Mouse (Mus musculus) liver, embryonic 11.5 days (tissue): Measurements from ENCODE around the gene Rrp1b. TPM values are rescaled to one million over a fixed set of nuclear protein-coding genes. Genes with fewer than 3 reads are reported as not detected.
A peak's percentile ranks its signal among the peaks of the same experiment; 100 is the strongest.
"Not testable (repeated sequence)": the region's sequence is repeated elsewhere in the genome, so short reads cannot be mapped to it uniquely, and the experiment has no call there.

ENCODE experiments used
- ATAC-seq: fragments of 200-750 bp; cut with Nextera tagmentation; replicated peaks from 2 replicates; pipeline ENCODE4 v1.8.0; 2017; ENCODE audit warnings: moderate number of reproducible peaks, mild to moderate bottlenecking, moderate TSS enrichment, moderate library complexity; ENCODE audit not compliant: low FRiP score
- DNase-seq: peaks from one replicate; pipeline ENCODE4 v3.0.0-alpha.2; 2017; ENCODE audit warnings: low spot score
- H3K27ac ChIP-seq: fragments of 300-500 bp; sonication (generic); 2 replicates; pipeline ENCODE4 v1.5.1; 2014; ENCODE audit warnings: mild to moderate bottlenecking, low read depth, low read length, control low read depth
- H3K27me3 ChIP-seq: fragments of 300-500 bp; sonication (generic); replicated peaks from 2 replicates; pipeline ENCODE4 v1.6.1; 2014; ENCODE audit warnings: low read length, mixed read lengths; ENCODE audit not compliant: control insufficient read depth, insufficient read depth
- H3K36me3 ChIP-seq: fragments of 300-500 bp; sonication (generic); 2 replicates; pipeline ENCODE4 v1.6.1; 2014; ENCODE audit warnings: mild to moderate bottlenecking, low read length, moderate library complexity, mixed read lengths; ENCODE audit not compliant: control insufficient read depth, insufficient read depth
- H3K4me1 ChIP-seq: fragments of 300-500 bp; sonication (generic); replicated peaks from 2 replicates; pipeline ENCODE4 v1.6.1; 2014; ENCODE audit warnings: low read length, mixed read lengths; ENCODE audit not compliant: control insufficient read depth, insufficient read depth
- H3K4me2 ChIP-seq: fragments of 300-500 bp; sonication (generic); 2 replicates; pipeline ENCODE4 v1.6.1; 2014; ENCODE audit warnings: mild to moderate bottlenecking, control low read depth, moderate library complexity
- H3K4me3 ChIP-seq: fragments of 300-500 bp; sonication (generic); 2 replicates; pipeline ENCODE4 v1.5.1; 2014; ENCODE audit warnings: low read depth, low read length, control low read depth
- H3K9ac ChIP-seq: fragments of 300-500 bp; sonication (generic); 2 replicates; pipeline ENCODE4 v1.6.1; 2014; ENCODE audit warnings: low read depth, low read length, control low read depth
- H3K9me3 ChIP-seq: fragments of 300-500 bp; sonication (generic); 2 replicates; pipeline ENCODE4 v1.6.1; 2016; ENCODE audit warnings: low read length, inconsistent platforms, mixed read lengths; ENCODE audit not compliant: control insufficient read depth
- WGBS: fragments of 180-500 bp; shearing (Covaris S2); extraction: QIAGEN DNeasy Blood & Tissue Kit; methylation state at CpG from one replicate; pipeline ENCODE4 v1.1.7; 2014; 5-methylcytosine and 5-hydroxymethylcytosine counted together
- polyA plus RNA-seq: library from polyadenylated mRNA; unstranded; fragments of >200 nt; fragmentation: Nextera tagmentation; extraction: Ambion mirVana; gene quantifications from 2 replicates; pipeline ENCODE4 v1.2.1, GENCODE M21; 2014

Rrp1b gene
- polyA plus RNA-seq, 1 experiment from 2014 or later, result 75.2 TPM

DNA sequence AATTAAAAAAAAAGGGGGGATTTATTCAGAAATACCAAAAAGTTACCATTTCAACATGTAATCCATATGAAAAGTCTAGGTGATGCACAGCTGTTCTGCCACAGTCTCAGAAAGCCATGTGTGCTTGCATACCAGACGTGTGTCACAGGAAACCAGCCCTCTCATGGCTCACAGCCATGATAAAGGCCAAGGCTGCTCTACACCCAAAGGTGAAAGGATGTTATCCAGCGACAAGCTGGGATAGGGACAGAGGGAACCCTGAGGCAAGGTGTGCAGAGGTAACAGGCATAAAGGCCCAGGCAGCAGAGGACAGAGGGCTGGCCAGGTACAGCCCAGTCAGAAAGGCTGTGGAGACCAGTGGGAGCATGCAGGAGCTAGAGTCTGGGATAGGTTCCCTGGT lies 27.8 kb downstream of the Rrp1b start:
- Histone ChIP-seq H3K4me1 (no peaks in the 10 kb centered on the region), H3K27ac (no peak overlapping the region), H3K4me3 (no peak overlapping the region), H3K4me2 (no peak overlapping the region), H3K9me3 (no peaks in the 10 kb centered on the region), H3K9ac (no peak overlapping the region), H3K36me3 (peaks cover 20% of the 10 kb centered on the region; the same call in 1 of the 2 replicates), H3K27me3 (no peaks in the 10 kb centered on the region)
- DNase-seq, result no peak
- 62% methylated on average over 2 of the region's 2 CpGs for WGBS
- ATAC-seq, result no peak

DNA sequence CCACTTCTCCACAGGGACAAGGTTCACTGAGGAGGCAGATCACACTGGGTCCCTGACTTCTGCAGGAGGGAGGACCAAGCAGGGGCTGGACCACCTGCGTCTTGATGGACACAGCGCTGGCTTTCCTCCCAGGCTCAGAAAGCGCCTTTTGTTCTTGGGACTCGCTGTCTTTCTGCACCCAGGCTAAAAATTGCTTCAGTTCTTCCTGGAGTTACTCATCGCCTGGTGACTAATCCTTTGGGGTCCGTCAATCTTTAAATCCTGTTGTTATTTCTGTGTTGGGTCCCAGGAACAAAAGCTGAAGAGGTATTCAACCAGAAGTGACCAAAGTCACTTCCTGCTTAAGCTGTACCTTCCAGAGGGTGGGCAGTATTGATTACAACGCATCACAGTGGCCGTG lies 28.9 kb downstream of the Rrp1b start:
- WGBS, result 60% methylated on average over 8 of the region's 8 CpGs
- not testable (repeated sequence) for H3K27ac ChIP-seq, ATAC-seq, H3K9ac ChIP-seq, H3K4me3 ChIP-seq, H3K4me2 ChIP-seq, DNase-seq, H3K9me3 ChIP-seq, H3K4me1 ChIP-seq, H3K27me3 ChIP-seq
- H3K36me3 ChIP-seq, result peaks cover 11% of the 10 kb centered on the region; the same call in 1 of the 2 replicates

- H3K4me2 ChIP-seq, result no peak overlapping the region
- H3K36me3 ChIP-seq, result no peaks in the 10 kb centered on the region
- no peaks in the 10 kb centered on the region for H3K4me1 ChIP-seq
- WGBS, result 67% methylated on average over 9 of the region's 9 CpGs
- H3K27me3 ChIP-seq, result no peaks in the 10 kb centered on the region
- no peak overlapping the region for H3K4me3 ChIP-seq
- ATAC-seq (no peak), DNase-seq (no peak)
- H3K9ac ChIP-seq, result no peak overlapping the region
- H3K9me3 ChIP-seq, result no peaks in the 10 kb centered on the region
- H3K27ac ChIP-seq, result no peak overlapping the region
Measured at GRCm38 (mm10) chr17:32067541-32067940, 31.6 kb downstream of the Rrp1b start.

- Histone ChIP-seq H3K36me3 (no peaks in the 10 kb centered on the region), H3K27me3 (no peaks in the 10 kb centered on the region), H3K4me2 (no peak overlapping the region), H3K9me3 (no peaks in the 10 kb centered on the region), H3K27ac (no peak overlapping the region), H3K9ac (no peak overlapping the region), H3K4me1 (no peaks in the 10 kb centered on the region), H3K4me3 (no peak overlapping the region)
- ATAC-seq (no peak), DNase-seq (no peak)
- WGBS, result 71% methylated on average over 11 of the region's 11 CpGs
Measured at GRCm38 (mm10) chr17:32068381-32068780, 32.5 kb downstream of the Rrp1b start.

DNA sequence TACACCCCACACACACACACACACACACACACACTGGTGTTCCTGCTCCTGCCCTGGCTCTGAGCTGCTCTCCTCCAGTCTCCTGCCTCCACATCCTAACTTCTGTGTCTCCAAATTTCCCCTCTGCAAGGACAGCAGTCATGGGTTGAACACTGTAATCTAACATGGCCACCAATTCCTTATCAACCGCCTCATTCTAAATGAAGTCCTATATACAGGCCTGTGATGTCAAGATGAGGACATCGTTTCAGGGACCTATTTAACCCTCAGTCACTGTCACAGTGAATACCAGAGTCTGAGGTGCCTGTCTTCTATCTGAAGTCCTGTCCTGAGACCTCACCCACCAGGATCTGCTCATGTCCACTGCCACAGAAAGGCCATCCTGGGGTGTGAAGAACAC lies 32.9 kb downstream of the Rrp1b start:
- H3K4me2 ChIP-seq, result no peak overlapping the region
- no peak overlapping the region for H3K4me3 ChIP-seq
- DNase-seq, result no peak
- no peaks in the 10 kb centered on the region for H3K9me3 ChIP-seq
- H3K36me3 ChIP-seq, result no peaks in the 10 kb centered on the region
- no peak overlapping the region for H3K27ac ChIP-seq
- H3K27me3 ChIP-seq, result no peaks in the 10 kb centered on the region
- ATAC-seq, result peak; percentile 46
- H3K9ac ChIP-seq, result no peak overlapping the region
- whole genome bisulfite sequencing, result 71% methylated on average over 2 of the region's 2 CpGs
- H3K4me1 ChIP-seq, result no peaks in the 10 kb centered on the region

DNA sequence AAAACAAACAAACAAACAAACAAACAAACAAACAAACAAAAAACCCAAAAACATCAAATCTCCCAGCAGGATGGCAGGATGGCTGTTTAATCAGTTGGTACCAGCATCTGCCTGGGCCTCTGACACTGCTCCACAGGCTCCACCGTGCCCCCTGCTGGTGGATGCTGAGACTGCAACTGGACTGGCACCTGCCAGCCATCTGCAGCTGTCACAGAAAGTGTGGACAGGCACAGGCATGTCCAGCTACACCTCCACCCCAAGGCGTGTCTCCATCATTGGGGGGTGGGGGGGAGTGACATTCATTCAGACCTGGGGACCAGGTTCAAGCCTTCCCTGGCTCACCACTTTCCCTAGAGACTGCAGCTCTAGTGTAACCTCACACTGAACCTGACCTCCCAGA lies 37.5 kb downstream of the Rrp1b start:
- no peak overlapping the region for H3K4me3 ChIP-seq
- no peaks in the 10 kb centered on the region for H3K9me3 ChIP-seq
- H3K27me3 ChIP-seq, result no peaks in the 10 kb centered on the region
- no peak overlapping the region for H3K9ac ChIP-seq
- peaks cover 2% of the 10 kb centered on the region; the same call in 1 of the 2 replicates for H3K4me1 ChIP-seq
- 5% methylated on average over 2 of the region's 2 CpGs for WGBS
- H3K27ac ChIP-seq, result no peak overlapping the region
- ATAC-seq, result peak; percentile 55; the same call in 1 of the 2 replicates
- no peaks in the 10 kb centered on the region for H3K36me3 ChIP-seq
- peak; percentile 78 for DNase-seq
- H3K4me2 ChIP-seq, result no peak overlapping the region

DNA sequence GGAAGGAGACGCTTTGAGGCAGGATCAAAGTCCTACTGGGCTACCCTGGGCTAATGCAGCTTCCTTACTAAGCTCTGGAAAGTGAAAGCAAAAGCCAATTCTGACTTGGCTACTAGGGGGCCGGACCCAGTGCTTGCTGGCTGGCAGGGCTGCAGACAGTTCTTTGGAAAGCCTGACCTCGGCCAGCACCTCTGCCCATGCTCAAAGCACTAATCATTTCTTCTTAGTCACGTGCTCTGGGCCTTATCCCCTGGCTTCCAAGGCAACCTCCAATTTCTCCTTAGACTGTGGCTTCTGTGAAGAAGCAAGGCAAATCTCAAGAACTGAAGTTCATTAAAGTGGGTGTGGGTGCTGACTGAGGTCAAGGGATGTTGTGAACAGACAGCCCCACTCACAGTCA lies 38.8 kb downstream of the Rrp1b start:
- Histone ChIP-seq H3K36me3 (no peaks in the 10 kb centered on the region), H3K4me1 (peaks cover 2% of the 10 kb centered on the region; the same call in 1 of the 2 replicates), H3K4me2 (no peak overlapping the region), H3K4me3 (no peak overlapping the region), H3K27me3 (no peaks in the 10 kb centered on the region), H3K27ac (no peak overlapping the region), H3K9me3 (no peaks in the 10 kb centered on the region), H3K9ac (no peak overlapping the region)
- 61% methylated on average over 4 of the region's 4 CpGs for WGBS
- DNase-seq (no peak), ATAC-seq (no peak)

GRCm38 (mm10) chr17:32075164-32075563 lies 39.3 kb downstream of the Rrp1b start:
- Histone ChIP-seq H3K4me1 (peaks cover 2% of the 10 kb centered on the region; the same call in 1 of the 2 replicates), H3K27ac (no peak overlapping the region), H3K36me3 (no peaks in the 10 kb centered on the region), H3K27me3 (no peaks in the 10 kb centered on the region), H3K9ac (no peak overlapping the region), H3K9me3 (no peaks in the 10 kb centered on the region), H3K4me3 (no peak overlapping the region), H3K4me2 (no peak overlapping the region)
- DNase-seq (peak; percentile 64), ATAC-seq (peak; percentile 40; the same call in 1 of the 2 replicates)
- WGBS, result 0% methylated on average over 2 of the region's 2 CpGs

GRCm38 (mm10) chr17:32083351-32083750 lies 47.5 kb downstream of the Rrp1b start:
- Histone ChIP-seq H3K4me1 (no peaks in the 10 kb centered on the region), H3K36me3 (no peaks in the 10 kb centered on the region; the same call in 1 of the 2 replicates), H3K4me3 (no peak overlapping the region), H3K27me3 (no peaks in the 10 kb centered on the region), H3K4me2 (no peak overlapping the region), H3K9me3 (no peaks in the 10 kb centered on the region), H3K27ac (no peak overlapping the region), H3K9ac (no peak overlapping the region)
- ATAC-seq (no peak), DNase-seq (no peak)
- 94% methylated on average over 2 of the region's 2 CpGs for WGBS
